Mouse (Mus musculus) gastrocnemius, postnatal 14 days (tissue): ENCODE measurements around the gene Scfd2. TPM values are rescaled to one million over a fixed set of nuclear protein-coding genes. Genes with fewer than 3 reads are reported as not detected.

Experiments used
- DNase-seq: peaks from one replicate; pipeline ENCODE4 v3.0.0; 2021; ENCODE audit warnings: mixed read lengths
- intact Hi-C: fragments of 180-260 bp; cut with DNase I; formaldehyde crosslinking; loops from one replicate; pipeline ENCODE4 v1.15.1; 2025; ENCODE audit warnings: low total_unique reads
- total RNA-seq, 2 experiments: library from RNA; stranded (reverse); gene quantifications; 2 replicates each; pipeline ENCODE4 v1.2.3; 2021

The Scfd2 gene
- total RNA-seq, 2 experiments from 2014 or later = 10.2 to 11.3 TPM

GRCm38 (mm10) chr5:74289957-74290356 lies 241.6 kb downstream of the Scfd2 start:
- intact Hi-C loops = no loop called here
- DNase-seq = no peak

GRCm38 (mm10) chr5:74288206-74288605 lies 243.4 kb downstream of the Scfd2 start:
- intact Hi-C loops = no loop called here
- no peak for DNase-seq

GRCm38 (mm10) chr5:74286301-74286700 lies 245.3 kb downstream of the Scfd2 start:
- intact Hi-C loops = no loop called here
- DNase-seq = no peak

GRCm38 (mm10) chr5:74285764-74286163 lies 245.8 kb downstream of the Scfd2 start:
- DNase-seq = no peak
- intact Hi-C loops = no loop called here

GRCm38 (mm10) chr5:74285289-74285688 lies 246.3 kb downstream of the Scfd2 start:
- DNase-seq = no peak
- intact Hi-C loops = no loop called here

- intact Hi-C loops = loop anchor here (5.0 kb wide), 3 partner anchors 291 to 516 kb away; no protein-coding TSS in a partner anchor
These were observed 248.0 kb downstream of the Scfd2 start for GRCm38 (mm10) chr5:74283545-74283944.

GRCm38 (mm10) chr5:74281480-74281879 lies 250.1 kb downstream of the Scfd2 start:
- intact Hi-C loops = loop anchor here (5.0 kb wide), 3 partner anchors 289 to 514 kb away; no protein-coding TSS in a partner anchor
- no peak for DNase-seq

More at GRCm38 (mm10) chr5:74283545-74283944, 248.0 kb downstream of the Scfd2 start:
- peak; percentile 44 for DNase-seq

GRCm38 (mm10) chr5:74279673-74280072 lies 251.9 kb downstream of the Scfd2 start:
- intact Hi-C loops = loop anchor here (5.0 kb wide), 7 partner anchors 82 to 592 kb away; partner anchors contain the start of gene Rasl11b
- DNase-seq = no peak

GRCm38 (mm10) chr5:74278428-74278827 lies 253.1 kb downstream of the Scfd2 start:
- intact Hi-C loops = loop anchor here (5.0 kb wide), 4 partner anchors 81 to 591 kb away; partner anchors contain the start of gene Rasl11b
- DNase-seq = no peak

- peak; percentile 85 for DNase-seq
- intact Hi-C loops = loop anchor here (5.0 kb wide), 4 partner anchors 80 to 590 kb away; partner anchors contain the start of gene Rasl11b
These were observed 253.8 kb downstream of the Scfd2 start for GRCm38 (mm10) chr5:74277712-74278111.

GRCm38 (mm10) chr5:74277216-74277615 lies 254.3 kb downstream of the Scfd2 start:
- no peak for DNase-seq
- intact Hi-C loops = loop anchor here (5.0 kb wide), 4 partner anchors 80 to 590 kb away; partner anchors contain the start of gene Rasl11b

GRCm38 (mm10) chr5:74273313-74273712 lies 258.2 kb downstream of the Scfd2 start:
- no peak for DNase-seq
- intact Hi-C loops = no loop called here

- no peak for DNase-seq
- intact Hi-C loops = loop anchor here (10.0 kb wide), 1 partner anchor 193 kb away; no protein-coding TSS in a partner anchor
These were observed 263.7 kb downstream of the Scfd2 start for GRCm38 (mm10) chr5:74267736-74268369.

GRCm38 (mm10) chr5:74267196-74267595 lies 264.4 kb downstream of the Scfd2 start:
- intact Hi-C loops = loop anchor here (10.0 kb wide), 1 partner anchor 192 kb away; no protein-coding TSS in a partner anchor
- DNase-seq = no peak

- no peak for DNase-seq
- intact Hi-C loops = loop anchor here (10.0 kb wide), 1 partner anchor 192 kb away; no protein-coding TSS in a partner anchor
These were observed 265.1 kb downstream of the Scfd2 start for GRCm38 (mm10) chr5:74266476-74266819.

GRCm38 (mm10) chr5:74265601-74266475 lies 265.7 kb downstream of the Scfd2 start:
- DNase-seq = no peak
- intact Hi-C loops = loop anchor here (10.0 kb wide), 1 partner anchor 191 kb away; no protein-coding TSS in a partner anchor

- intact Hi-C loops = loop anchor here (10.0 kb wide), 1 partner anchor 190 kb away; no protein-coding TSS in a partner anchor
- no peak for DNase-seq
These were observed 266.4 kb downstream of the Scfd2 start for GRCm38 (mm10) chr5:74265151-74265550.

GRCm38 (mm10) chr5:74264541-74264940 lies 267.0 kb downstream of the Scfd2 start:
- DNase-seq = no peak
- intact Hi-C loops = loop anchor here (10.0 kb wide), 1 partner anchor 190 kb away; no protein-coding TSS in a partner anchor

- DNase-seq = no peak
- intact Hi-C loops = loop anchor here (10.0 kb wide), 1 partner anchor 186 kb away; no protein-coding TSS in a partner anchor
These were observed 270.5 kb downstream of the Scfd2 start for GRCm38 (mm10) chr5:74261016-74261415.

- intact Hi-C loops = loop anchor here (10.0 kb wide), 1 partner anchor 186 kb away; no protein-coding TSS in a partner anchor
- DNase-seq = peak; percentile 28
These were observed 271.2 kb downstream of the Scfd2 start for GRCm38 (mm10) chr5:74260378-74260809.
